Mouse (Mus musculus): ENCODE measurements around the gene Mcoln1. TPM values are rescaled to one million over a fixed set of nuclear protein-coding genes. Genes with fewer than 3 reads are reported as not detected.

Mcoln1 gene
- polyA plus RNA-seq, 1 experiment from 2014 or later: 64.9 TPM

- Histone ChIP-seq H3K9ac (replicated peaks; ENCODE audit: low read depth, low read length) (peak overlapping the region; percentile 97), H3K27me3 (ENCODE audit: control insufficient read depth, insufficient read depth, low read length) (no peaks in the 10 kb centered on the region), H3K4me1 (ENCODE audit: control insufficient read depth, insufficient read depth, low read length) (peaks cover 3% of the 10 kb centered on the region; the same call in 1 of the 2 replicates), H3K36me3 (ENCODE audit: control insufficient read depth, insufficient read depth, low read length) (peaks cover 15% of the 10 kb centered on the region), H3K4me2 (ENCODE audit: low read depth, low read length) (peak overlapping the region; percentile 93), H3K4me3 (ENCODE audit: low read depth, low read length) (peak overlapping the region; percentile 91), H3K27ac (ENCODE audit: low read depth, low read length) (peak overlapping the region; percentile 88), H3K9me3 (ENCODE audit: control insufficient read depth, low read length) (no peaks in the 10 kb centered on the region)
- 47% methylated on average over 6 of the region's 6 CpGs for WGBS
- ATAC-seq (ENCODE audit: low read depth): peak; percentile 14
These were observed 6.4 kb upstream of the Mcoln1 start for GRCm38 (mm10) chr8:3493845-3494208.

GRCm38 (mm10) chr8:3495578-3496427, 4.5 kb upstream of the Mcoln1 start:
- Histone ChIP-seq H3K9ac (replicated peaks; ENCODE audit: low read depth, low read length) (no peak overlapping the region), H3K27ac (ENCODE audit: low read depth, low read length) (no peak overlapping the region), H3K4me1 (ENCODE audit: control insufficient read depth, insufficient read depth, low read length) (peaks cover 4% of the 10 kb centered on the region), H3K36me3 (ENCODE audit: control insufficient read depth, insufficient read depth, low read length) (peaks cover 15% of the 10 kb centered on the region), H3K4me2 (ENCODE audit: low read depth, low read length) (no peak overlapping the region), H3K27me3 (ENCODE audit: control insufficient read depth, insufficient read depth, low read length) (no peaks in the 10 kb centered on the region), H3K9me3 (ENCODE audit: control insufficient read depth, low read length) (no peaks in the 10 kb centered on the region), H3K4me3 (ENCODE audit: low read depth, low read length) (no peak overlapping the region)
- no peak for ATAC-seq (ENCODE audit: low read depth)
- 98% methylated on average over 44 of the region's 44 CpGs for WGBS

GRCm38 (mm10) chr8:3496428-3496748, 3.9 kb upstream of the Mcoln1 start:
- Histone ChIP-seq H3K4me1 (ENCODE audit: control insufficient read depth, insufficient read depth, low read length) (peaks cover 10% of the 10 kb centered on the region), H3K9ac (replicated peaks; ENCODE audit: low read depth, low read length) (no peak overlapping the region)

GRCm38 (mm10) chr8:3498583-3498982, 1.7 kb upstream of the Mcoln1 start:
- H3K4me3 ChIP-seq (ENCODE audit: low read depth, low read length): no peak overlapping the region
- 89% methylated on average over 3 of the region's 3 CpGs for WGBS
- peaks cover 12% of the 10 kb centered on the region for H3K4me1 ChIP-seq (ENCODE audit: control insufficient read depth, insufficient read depth, low read length)
- ATAC-seq (ENCODE audit: low read depth): no peak
- H3K9me3 ChIP-seq (ENCODE audit: control insufficient read depth, low read length): no peaks in the 10 kb centered on the region
- no peak overlapping the region for H3K4me2 ChIP-seq (ENCODE audit: low read depth, low read length)
- H3K27ac ChIP-seq (ENCODE audit: low read depth, low read length): no peak overlapping the region
- peaks cover 15% of the 10 kb centered on the region for H3K36me3 ChIP-seq (ENCODE audit: control insufficient read depth, insufficient read depth, low read length)
- no peaks in the 10 kb centered on the region for H3K27me3 ChIP-seq (ENCODE audit: control insufficient read depth, insufficient read depth, low read length)
- no peak overlapping the region for H3K9ac ChIP-seq (replicated peaks; ENCODE audit: low read depth, low read length)

More at GRCm38 (mm10) chr8:3496428-3496748, 3.9 kb upstream of the Mcoln1 start:
- Histone ChIP-seq H3K9me3 (ENCODE audit: control insufficient read depth, low read length) (no peaks in the 10 kb centered on the region), H3K27ac (ENCODE audit: low read depth, low read length) (no peak overlapping the region), H3K36me3 (ENCODE audit: control insufficient read depth, insufficient read depth, low read length) (peaks cover 15% of the 10 kb centered on the region), H3K4me2 (ENCODE audit: low read depth, low read length) (no peak overlapping the region), H3K27me3 (ENCODE audit: control insufficient read depth, insufficient read depth, low read length) (no peaks in the 10 kb centered on the region), H3K4me3 (ENCODE audit: low read depth, low read length) (no peak overlapping the region)
- WGBS: 92% methylated on average over 15 of the region's 15 CpGs
- no peak for ATAC-seq (ENCODE audit: low read depth)

GRCm38 (mm10) chr8:3499751-3500150, 506 bp upstream of the Mcoln1 start:
- WGBS: 6% methylated on average over 8 of the region's 8 CpGs
- no peaks in the 10 kb centered on the region for H3K27me3 ChIP-seq (ENCODE audit: control insufficient read depth, insufficient read depth, low read length)
- peaks cover 15% of the 10 kb centered on the region for H3K36me3 ChIP-seq (ENCODE audit: control insufficient read depth, insufficient read depth, low read length)
- peak overlapping the region; percentile 75 for H3K27ac ChIP-seq (ENCODE audit: low read depth, low read length)
- no peaks in the 10 kb centered on the region for H3K9me3 ChIP-seq (ENCODE audit: control insufficient read depth, low read length)
- H3K4me2 ChIP-seq (ENCODE audit: low read depth, low read length): peak overlapping the region; percentile 74
- H3K4me1 ChIP-seq (ENCODE audit: control insufficient read depth, insufficient read depth, low read length): peaks cover 8% of the 10 kb centered on the region
- peak; percentile 25 for ATAC-seq (ENCODE audit: low read depth)
- peak overlapping the region; percentile 57 for H3K9ac ChIP-seq (replicated peaks; ENCODE audit: low read depth, low read length)
- peak overlapping the region; percentile 77 for H3K4me3 ChIP-seq (ENCODE audit: low read depth, low read length)

- Histone ChIP-seq H3K4me2 (ENCODE audit: low read depth, low read length) (no peak overlapping the region), H3K36me3 (ENCODE audit: control insufficient read depth, insufficient read depth, low read length) (peaks cover 13% of the 10 kb centered on the region), H3K9me3 (ENCODE audit: control insufficient read depth, low read length) (no peaks in the 10 kb centered on the region), H3K4me3 (ENCODE audit: low read depth, low read length) (no peak overlapping the region), H3K9ac (replicated peaks; ENCODE audit: low read depth, low read length) (no peak overlapping the region), H3K4me1 (ENCODE audit: control insufficient read depth, insufficient read depth, low read length) (peaks cover 8% of the 10 kb centered on the region), H3K27ac (ENCODE audit: low read depth, low read length) (no peak overlapping the region), H3K27me3 (ENCODE audit: control insufficient read depth, insufficient read depth, low read length) (no peaks in the 10 kb centered on the region)
- WGBS: 77% methylated on average over 4 of the region's 4 CpGs
- no peak for ATAC-seq (ENCODE audit: low read depth)
These were observed 2.0 kb downstream of the Mcoln1 start for GRCm38 (mm10) chr8:3502217-3502616.

GRCm38 (mm10) chr8:3507979-3508754, 7.9 kb downstream of the Mcoln1 start:
- peaks cover 39% of the 10 kb centered on the region for H3K36me3 ChIP-seq (ENCODE audit: control insufficient read depth, insufficient read depth, low read length)
- H3K4me1 ChIP-seq (ENCODE audit: control insufficient read depth, insufficient read depth, low read length): no peaks in the 10 kb centered on the region
- 89% methylated on average over 6 of the region's 6 CpGs for WGBS
- H3K4me2 ChIP-seq (ENCODE audit: low read depth, low read length): no peak overlapping the region
- H3K9ac ChIP-seq (replicated peaks; ENCODE audit: low read depth, low read length): no peak overlapping the region
- H3K27me3 ChIP-seq (ENCODE audit: control insufficient read depth, insufficient read depth, low read length): no peaks in the 10 kb centered on the region
- H3K9me3 ChIP-seq (ENCODE audit: control insufficient read depth, low read length): no peaks in the 10 kb centered on the region
- H3K27ac ChIP-seq (ENCODE audit: low read depth, low read length): no peak overlapping the region
- H3K4me3 ChIP-seq (ENCODE audit: low read depth, low read length): no peak overlapping the region
- ATAC-seq (ENCODE audit: low read depth): no peak

- Histone ChIP-seq H3K4me2 (ENCODE audit: low read depth, low read length) (peak overlapping the region; percentile 90), H3K9me3 (ENCODE audit: control insufficient read depth, low read length) (no peaks in the 10 kb centered on the region), H3K27ac (ENCODE audit: low read depth, low read length) (peak overlapping the region; percentile 58), H3K36me3 (ENCODE audit: control insufficient read depth, insufficient read depth, low read length) (0 out of 2 replicates have a peak, but pooled peaks cover 8% of the 10 kb centered on the region), H3K27me3 (ENCODE audit: control insufficient read depth, insufficient read depth, low read length) (no peaks in the 10 kb centered on the region), H3K9ac (replicated peaks; ENCODE audit: low read depth, low read length) (peak overlapping the region; percentile 33; the same call in 1 of the 2 replicates), H3K4me1 (ENCODE audit: control insufficient read depth, insufficient read depth, low read length) (no peaks in the 10 kb centered on the region), H3K4me3 (ENCODE audit: low read depth, low read length) (peak overlapping the region; percentile 50; the same call in 1 of the 2 replicates)
- no peak for ATAC-seq (ENCODE audit: low read depth)
- WGBS: 37% methylated on average over 13 of the region's 13 CpGs
These were observed 14.5 kb downstream of the Mcoln1 start for GRCm38 (mm10) chr8:3514681-3515247.
